ENCODE assay signal across 8 mouse cellular contexts in genomic region chr4:128883801-128884710, GRCm38 (mm10). TPM values are rescaled to one million over a fixed set of nuclear protein-coding genes. Genes with fewer than 3 reads are reported as not detected.
DNase-seq lines count a peak whose midpoint lies in the region; ATAC-seq and TF ChIP-seq lines count a peak whose summit lies in the region.

No protein-coding gene starts in this region.

- H3K79me2 ChIP-seq in myocyte (ENCODE audit: control insufficient read depth, insufficient read depth), result no peaks in the 10 kb centered on the region

- H3K4me3 ChIP-seq in intestine, embryonic 16.5 days (ENCODE audit: low read length), result peak overlapping the region; percentile 81
- peak overlapping the region; percentile 64 for H3K4me3 ChIP-seq in liver, embryonic 12.5 days
- peak overlapping the region; percentile 18 for H3K4me3 ChIP-seq in myocyte
- H3K4me3 ChIP-seq in stomach, embryonic 16.5 days (replicated peaks; ENCODE audit: low read length), result peak overlapping the region; percentile 59

- H3K27me3 ChIP-seq in intestine, embryonic 16.5 days (replicated peaks; ENCODE audit: control insufficient read depth, insufficient read depth, low read length), result peaks cover 14% of the 10 kb centered on the region; the same call in 1 of the 2 replicates
- peaks cover 81% of the 10 kb centered on the region for H3K27me3 ChIP-seq in liver, embryonic 12.5 days (replicated peaks)
- H3K27me3 ChIP-seq in myocyte (ENCODE audit: control insufficient read depth, insufficient read depth, insufficient read length), result peaks cover 17% of the 10 kb centered on the region
- peaks cover 4% of the 10 kb centered on the region; the same call in 1 of the 2 replicates for H3K27me3 ChIP-seq in stomach, embryonic 16.5 days (ENCODE audit: control insufficient read depth, insufficient read depth, low read length)

- peaks cover 15% of the 10 kb centered on the region for H3K4me1 ChIP-seq in intestine, embryonic 16.5 days (ENCODE audit: control insufficient read depth, insufficient read depth, low read length)
- peaks cover 25% of the 10 kb centered on the region for H3K4me1 ChIP-seq in liver, embryonic 12.5 days
- H3K4me1 ChIP-seq in stomach, embryonic 16.5 days (ENCODE audit: control insufficient read depth, insufficient read depth, low read length), result peaks cover 21% of the 10 kb centered on the region

- intact Hi-C loops in gastrocnemius, postnatal 14 days (cut with DNase I; ENCODE audit: low total_unique reads), result no loop called here

- under 1% methylated on average over 93 of the region's 94 CpGs for WGBS in intestine, embryonic 16.5 days
- WGBS in liver, embryonic 12.5 days (ENCODE audit: insufficient replicate concordance), result 2% methylated on average over 91 of the region's 94 CpGs
- under 1% methylated on average over 81 of the region's 94 CpGs for WGBS in stomach, embryonic 16.5 days

- peak overlapping the region; percentile 45 for H3K27ac ChIP-seq in intestine, embryonic 16.5 days (ENCODE audit: low read length)
- H3K27ac ChIP-seq in liver, embryonic 12.5 days, result no peak overlapping the region
- peak overlapping the region; percentile 2; the same call in 1 of the 2 replicates for H3K27ac ChIP-seq in stomach, embryonic 16.5 days (ENCODE audit: low read length)

- no peaks in the 10 kb centered on the region for H3K9me3 ChIP-seq in intestine, embryonic 16.5 days (ENCODE audit: control insufficient read depth, low read length)
- H3K9me3 ChIP-seq in liver, embryonic 12.5 days (replicated peaks), result 0 out of 2 replicates have a peak, but pooled peaks cover 3% of the 10 kb centered on the region
- peaks cover 5% of the 10 kb centered on the region; the same call in 1 of the 2 replicates for H3K9me3 ChIP-seq in stomach, embryonic 16.5 days (replicated peaks; ENCODE audit: control insufficient read depth, low read length)

- TF ChIP-seq POLR2A in myocyte (IDR thresholded peaks at IDR 0.05; ENCODE audit: insufficient read length, low read depth), result no peak

- peak overlapping the region; percentile 71 for H3K9ac ChIP-seq in intestine, embryonic 16.5 days (ENCODE audit: low read depth, low read length)
- peak overlapping the region; percentile 54 for H3K9ac ChIP-seq in liver, embryonic 12.5 days
- H3K9ac ChIP-seq in stomach, embryonic 16.5 days (ENCODE audit: low read length), result peak overlapping the region; percentile 64

- 0 out of 2 replicates have a peak, but pooled peaks cover 3% of the 10 kb centered on the region for H3K36me3 ChIP-seq in intestine, embryonic 16.5 days (ENCODE audit: control insufficient read depth, insufficient read depth, low read length)
- H3K36me3 ChIP-seq in liver, embryonic 12.5 days, result no peaks in the 10 kb centered on the region
- no peaks in the 10 kb centered on the region for H3K36me3 ChIP-seq in myocyte (ENCODE audit: control insufficient read depth, insufficient read depth)
- H3K36me3 ChIP-seq in stomach, embryonic 16.5 days (ENCODE audit: control insufficient read depth, insufficient read depth, low read length), result 0 out of 2 replicates have a peak, but pooled peaks cover 3% of the 10 kb centered on the region

- peak; percentile 54 to 57 for DNase-seq in lung, adult 18-20 months
- DNase-seq in lung, postnatal 25 days (ENCODE audit: low spot score), result no peak
- DNase-seq in cerebellum, adult 9-11 months, result peak; percentile 89
- peak; percentile 33 for DNase-seq in gastrocnemius, postnatal 14 days

- peak; percentile 59 for ATAC-seq in intestine, embryonic 16.5 days
- ATAC-seq in liver, embryonic 12.5 days, result peak; percentile 45
- peak; percentile 63 for ATAC-seq in stomach, embryonic 16.5 days (ENCODE audit: insufficient read depth, low FRiP score)

- H3ac ChIP-seq in myocyte (ENCODE audit: control insufficient read depth, insufficient read length), result peak overlapping the region; percentile 27

- peak overlapping the region; percentile 99 for H3K4me2 ChIP-seq in intestine, embryonic 16.5 days (ENCODE audit: low read depth, low read length)
- H3K4me2 ChIP-seq in liver, embryonic 12.5 days, result peak overlapping the region; percentile 94
- H3K4me2 ChIP-seq in myocyte (ENCODE audit: low read depth), result peak overlapping the region; percentile 96
- peak overlapping the region; percentile 99 for H3K4me2 ChIP-seq in stomach, embryonic 16.5 days (ENCODE audit: low read depth, low read length)

TF ChIP-seq in myocyte, 11 proteins besides CTCF, POLR2A, EP300 and RAD21:
- no peak for TF ChIP-seq SRF (IDR thresholded peaks at IDR 0.05; ENCODE audit: control insufficient read depth, insufficient read length, low read depth)
- TF ChIP-seq MAX (IDR thresholded peaks at IDR 0.05; ENCODE audit: low read depth), result no peak
- no peak for TF ChIP-seq CEBPB (IDR thresholded peaks at IDR 0.05; ENCODE audit: insufficient read depth, poor library complexity, severe bottlenecking)
- TF ChIP-seq MYOD1 (IDR thresholded peaks at IDR 0.05; ENCODE audit: control insufficient read depth in 1 of 3, insufficient read length in 2 of 3, low read depth in 2 of 3), result no peak
- TF ChIP-seq TCF12 (IDR thresholded peaks at IDR 0.05; ENCODE audit: insufficient read depth, poor library complexity, severe bottlenecking), result no peak
- no peak for TF ChIP-seq E2F4 (IDR thresholded peaks at IDR 0.05; ENCODE audit: insufficient read depth)
- no peak for TF ChIP-seq MYOG (IDR thresholded peaks at IDR 0.05; ENCODE audit: control insufficient read depth in 1 of 3, insufficient read depth in 1 of 3, insufficient read length in 2 of 3, low read depth in 2 of 3)
- no peak for TF ChIP-seq USF1 (IDR thresholded peaks at IDR 0.05; ENCODE audit: low read depth)
- no peak for TF ChIP-seq REST (IDR thresholded peaks at IDR 0.05; ENCODE audit: insufficient read depth, insufficient read length)
- TF ChIP-seq POLR2AphosphoS2 (IDR thresholded peaks at IDR 0.05; ENCODE audit: insufficient read length, low read depth), result no peak
- TF ChIP-seq TCF3 (IDR thresholded peaks at IDR 0.05; ENCODE audit: insufficient read length, low read depth), result no peak
TF ChIP-seq in myocyte: peak in this region for 0.

RNA-seq across cellular contexts. Expression of gene Trim62, which starts 0.7 kb away (rescaled TPM):
- 1 to 10 TPM; 1.1 to 1.4 TPM for total RNA-seq in gastrocnemius, postnatal 14 days (2021)
- 2.2 and 2.3 TPM in 2 replicates for polyA plus RNA-seq in intestine, embryonic 16.5 days (2015; fragmentation: Nextera tagmentation; extraction: Ambion mirVana)
- polyA plus RNA-seq in liver, embryonic 12.5 days (2016; fragmentation: Nextera tagmentation; extraction: Ambion mirVana), result 1.3 and 1.8 TPM in 2 replicates
- 0.65 TPM for polyA plus RNA-seq in myocyte (2012; fragmentation: generic; extraction: Trizol)
- 2.0 and 2.8 TPM in 2 replicates for polyA plus RNA-seq in stomach, embryonic 16.5 days (2015; fragmentation: Nextera tagmentation; extraction: Ambion mirVana)

Comparison
In these comparisons a context has a peak if more than half of its experiments do, and no peak if none do; other contexts are left out.
1. H3K4me3 ChIP-seq: peak in every context shown above with its lines; median percentile 81 in intestine, embryonic 16.5 days; 64 in liver, embryonic 12.5 days; 59 in stomach, embryonic 16.5 days; 18 in myocyte.